Mouse (Mus musculus): ENCODE measurements around the gene Tmem254b.
"Not testable (repeated sequence)": the region's sequence is repeated elsewhere in the genome, so short reads cannot be mapped to it uniquely, and the experiment has no call there.

Tmem254b gene

GRCm38 (mm10) chr14:26206926-26207247, at the start of gene Tmem254b:
Gene Tmem254b (minus strand): TSS chr14:26207041.
- DNase-seq (ENCODE audit: low read depth), result not testable (repeated sequence)

GRCm38 (mm10) chr14:26237183-26237582, 30.3 kb upstream of the Tmem254b start:
- not testable (repeated sequence) for DNase-seq (ENCODE audit: low read depth)

GRCm38 (mm10) chr14:26216233-26217000, 9.6 kb upstream of the Tmem254b start:
- DNase-seq (ENCODE audit: low read depth), result not testable (repeated sequence)

- DNase-seq (ENCODE audit: low read depth), result not testable (repeated sequence)
Measured at GRCm38 (mm10) chr14:26206197-26206925, 480 bp downstream of the Tmem254b start.

GRCm38 (mm10) chr14:26197851-26198250, 9.0 kb downstream of the Tmem254b start:
- DNase-seq (ENCODE audit: low read depth), result not testable (repeated sequence)

GRCm38 (mm10) chr14:26188361-26188760, 18.5 kb downstream of the Tmem254b start:
- not testable (repeated sequence) for DNase-seq (ENCODE audit: low read depth)

- DNase-seq (ENCODE audit: low read depth), result not testable (repeated sequence)
Measured at GRCm38 (mm10) chr14:26186638-26187037, 20.2 kb downstream of the Tmem254b start.

GRCm38 (mm10) chr14:26182380-26182779, 24.5 kb downstream of the Tmem254b start, which contains the start of gene Plac9b:
Gene Plac9b (minus strand): TSS chr14:26182480.
- not testable (repeated sequence) for DNase-seq (ENCODE audit: low read depth)

GRCm38 (mm10) chr14:26181660-26182059, 25.2 kb downstream of the Tmem254b start:
- DNase-seq (ENCODE audit: low read depth), result not testable (repeated sequence)

- not testable (repeated sequence) for DNase-seq (ENCODE audit: low read depth)
Measured at GRCm38 (mm10) chr14:26175028-26175427, 31.8 kb downstream of the Tmem254b start.

GRCm38 (mm10) chr14:26173955-26174354, 32.9 kb downstream of the Tmem254b start:
- DNase-seq (ENCODE audit: low read depth), result not testable (repeated sequence)

- not testable (repeated sequence) for DNase-seq (ENCODE audit: low read depth)
Measured at GRCm38 (mm10) chr14:26165266-26165665, 41.6 kb downstream of the Tmem254b start.

GRCm38 (mm10) chr14:26162423-26162822, 44.4 kb downstream of the Tmem254b start:
- not testable (repeated sequence) for DNase-seq (ENCODE audit: low read depth)

- DNase-seq (ENCODE audit: low read depth), result not testable (repeated sequence)
Measured at GRCm38 (mm10) chr14:26161156-26161555, 45.7 kb downstream of the Tmem254b start.

GRCm38 (mm10) chr14:26156032-26156431, 50.8 kb downstream of the Tmem254b start:
- not testable (repeated sequence) for DNase-seq (ENCODE audit: low read depth)
